In the genomic region with DNA sequence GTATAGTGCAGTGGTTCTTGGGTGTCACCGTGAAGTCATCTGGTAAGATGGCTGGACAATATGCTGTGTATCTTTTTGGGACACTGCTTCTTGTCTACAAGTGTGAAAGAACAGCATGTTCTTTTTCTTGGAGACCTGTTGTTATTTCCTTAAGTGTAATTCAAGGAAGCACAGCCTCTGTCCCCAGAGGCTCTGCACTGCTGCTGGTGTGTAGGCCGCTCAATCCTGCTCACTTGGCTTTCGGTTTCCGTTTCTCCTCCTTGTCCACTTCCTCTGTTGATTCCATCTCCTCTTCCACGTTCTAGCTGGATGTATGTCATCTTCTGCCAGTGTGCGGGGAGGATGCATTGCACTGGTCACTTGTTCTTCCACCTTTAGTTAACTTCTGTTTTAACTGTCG, we compare ENCODE assay signal across 9 mouse cellular contexts. TPM values are rescaled to one million over a fixed set of nuclear protein-coding genes. Genes with fewer than 3 reads are reported as not detected.
DNase-seq lines count a peak whose midpoint lies in the region; ATAC-seq and TF ChIP-seq lines count a peak whose summit lies in the region.
"Had no signal": no experiment of that assay in that cellular context is flagged by ENCODE, and none has a peak within 500 bp of the region (broad histone marks: within the 10 kb centered on the region; RNA-seq: fewer than 3 reads in every experiment).

No protein-coding gene starts in this region.

- peaks cover 14% of the 10 kb centered on the region for H3K4me1 ChIP-seq in heart, embryonic 11.5 days (ENCODE audit: control insufficient read depth, insufficient read depth, low read length)
- peaks cover 7% of the 10 kb centered on the region; the same call in 1 of the 2 replicates for H3K4me1 ChIP-seq in neural tube, embryonic 12.5 days
- 0 out of 2 replicates have a peak, but pooled peaks cover 3% of the 10 kb centered on the region for H3K4me1 ChIP-seq in stomach, postnatal 0 days (replicated peaks; ENCODE audit: control insufficient read depth, insufficient read depth)

- WGBS in heart, embryonic 11.5 days (ENCODE audit: insufficient replicate concordance) = 69% methylated on average over 7 of the region's 7 CpGs
- 72% methylated on average over 7 of the region's 7 CpGs for WGBS in neural tube, embryonic 12.5 days
- 75% methylated on average over 7 of the region's 7 CpGs for WGBS in stomach, postnatal 0 days

- H3K27me3 ChIP-seq in heart, embryonic 11.5 days (ENCODE audit: control insufficient read depth, insufficient read depth, low read length) = no peaks in the 10 kb centered on the region
- H3K27me3 ChIP-seq in neural tube, embryonic 12.5 days (replicated peaks) = no peaks in the 10 kb centered on the region
- H3K27me3 ChIP-seq in stomach, postnatal 0 days (ENCODE audit: control insufficient read depth, insufficient read depth, low read length) = no peaks in the 10 kb centered on the region

- no peaks in the 10 kb centered on the region for H3K36me3 ChIP-seq in heart, embryonic 11.5 days (ENCODE audit: control insufficient read depth, insufficient read depth, low read length)
- no peaks in the 10 kb centered on the region for H3K36me3 ChIP-seq in neural tube, embryonic 12.5 days
- no peaks in the 10 kb centered on the region for H3K36me3 ChIP-seq in stomach, postnatal 0 days (ENCODE audit: control insufficient read depth, insufficient read depth, low read length)

- no peak overlapping the region for H3K27ac ChIP-seq in heart, embryonic 11.5 days (ENCODE audit: low read depth, low read length)
- no peak overlapping the region for H3K27ac ChIP-seq in neural tube, embryonic 12.5 days
- peak overlapping the region; percentile 40 for H3K27ac ChIP-seq in stomach, postnatal 0 days (replicated peaks)
- H3K27ac ChIP-seq: liver, embryonic 14.5 days had no signal

- H3K4me2 ChIP-seq in heart, embryonic 11.5 days = no peak overlapping the region
- no peak overlapping the region for H3K4me2 ChIP-seq in neural tube, embryonic 12.5 days (replicated peaks)
- H3K4me2 ChIP-seq in stomach, postnatal 0 days (replicated peaks; ENCODE audit: low read depth) = no peak overlapping the region

- no peak overlapping the region for H3K9ac ChIP-seq in heart, embryonic 11.5 days (ENCODE audit: low read depth, low read length)
- H3K9ac ChIP-seq in neural tube, embryonic 12.5 days = no peak overlapping the region
- H3K9ac ChIP-seq in stomach, postnatal 0 days (ENCODE audit: low read length) = no peak overlapping the region
- H3K9ac ChIP-seq: liver, embryonic 14.5 days had no signal

- DNase-seq in heart, adult 18-20 months = peak; percentile 74 to 86
- DNase-seq in neural tube, embryonic 10.5 days (ENCODE audit: extremely low spot score, low spot score) = no peak
- no peak for DNase-seq in stomach, postnatal 0 days (ENCODE audit: low spot score)
- no peak for DNase-seq in left cerebral cortex, postnatal 10 days (ENCODE audit: extremely low spot score in 1 of 2, low spot score in 2 of 2)
- no peak for DNase-seq in cerebellum, adult 18-20 months

- ATAC-seq in heart, embryonic 11.5 days (replicated peaks; ENCODE audit: insufficient number of reproducible peaks, low FRiP score, low TSS enrichment) = no peak
- peak; percentile 4; the same call in 1 of the 2 replicates for ATAC-seq in neural tube, embryonic 12.5 days (ENCODE audit: low FRiP score, low read depth)
- ATAC-seq in hematopoietic stem cell, adult 5-6 weeks (replicated peaks in 1 of 2; ENCODE audit: insufficient read depth in 1 of 2, low FRiP score in 2 of 2, low TSS enrichment in 1 of 2, low read depth in 1 of 2, poor library complexity in 2 of 2, severe bottlenecking in 2 of 2) = peak; percentile 49 to 58; a peak in 2 of 4 replicates
- peak; percentile 57 for ATAC-seq in stomach, postnatal 0 days (ENCODE audit: low FRiP score, low TSS enrichment)

- no peak overlapping the region for H3K4me3 ChIP-seq in heart, embryonic 11.5 days (ENCODE audit: low read depth, low read length)
- no peak overlapping the region for H3K4me3 ChIP-seq in neural tube, embryonic 12.5 days
- H3K4me3 ChIP-seq in stomach, postnatal 0 days (ENCODE audit: low read depth, low read length) = no peak overlapping the region

- H3K9me3 ChIP-seq in heart, embryonic 11.5 days (replicated peaks; ENCODE audit: control insufficient read depth, low read length) = no peaks in the 10 kb centered on the region
- no peaks in the 10 kb centered on the region for H3K9me3 ChIP-seq in neural tube, embryonic 12.5 days
- no peaks in the 10 kb centered on the region for H3K9me3 ChIP-seq in stomach, postnatal 0 days (ENCODE audit: control insufficient read depth, low read length)

- intact Hi-C loops in left cerebral cortex, postnatal 10 days (cut with DNase I) = no loop called here

- no peak for TF ChIP-seq CTCF in stomach, postnatal 0 days (IDR thresholded peaks at IDR 0.05; ENCODE audit: low read depth)

- TF ChIP-seq EP300 in stomach, postnatal 0 days (optimal IDR thresholded peaks at IDR 0.05) = no peak

RNA-seq across cellular contexts. Expression of gene Dennd1b, which starts 19.0 kb away (rescaled TPM):
- total RNA-seq in heart, adult 18-20 months (2021) = 10 to 100 TPM; 20.6 to 21.9 TPM
- polyA plus RNA-seq in heart, embryonic 11.5 days (2014; fragmentation: Nextera tagmentation; extraction: Ambion mirVana) = 10.1 and 14.3 TPM in 2 replicates
- polyA plus RNA-seq in neural tube, embryonic 12.5 days (2016; fragmentation: Nextera tagmentation; extraction: Ambion mirVana) = 11.1 and 12.7 TPM in 2 replicates
- total RNA-seq in hematopoietic stem cell, adult 5-6 weeks (2017) = 50.7 and 52.8 TPM in 2 replicates
- 10.4 and 10.7 TPM in 2 replicates for polyA plus RNA-seq in stomach, postnatal 0 days (2015; fragmentation: Nextera tagmentation; extraction: Ambion mirVana)
- 10 to 100 TPM; 20.0 to 20.4 TPM for total RNA-seq in left cerebral cortex, postnatal 10 days (2021)

Comparison
In these comparisons a context has a peak if more than half of its experiments do, and no peak if none do; other contexts are left out.
1. DNase-seq: peak in heart, adult 18-20 months (2 of 2); none in neural tube, embryonic 10.5 days (single experiment), stomach, postnatal 0 days (single experiment), left cerebral cortex, postnatal 10 days (0 of 2) and cerebellum, adult 18-20 months (0 of 2).